Mouse (Mus musculus): Measurements from ENCODE around the gene Rtf2. TPM values are rescaled to one million over a fixed set of nuclear protein-coding genes. Genes with fewer than 3 reads are reported as not detected.

Gene Rtf2
- polyA plus RNA-seq, 1 experiment from 2014 or later, result 78.7 TPM

GRCm38 (mm10) chr2:172473591-172473990 is 33.2 kb downstream of the Rtf2 start:
- Histone ChIP-seq H3K4me3 (no peak overlapping the region), H3K36me3 (replicated peaks) (peaks cover 24% of the 10 kb centered on the region), H3K4me1 (peaks cover 16% of the 10 kb centered on the region), H3K27me3 (replicated peaks; ENCODE audit: low read depth, poor library complexity, severe bottlenecking) (peaks cover 4% of the 10 kb centered on the region; the same call in 1 of the 2 replicates), H3K27ac (replicated peaks) (no peak overlapping the region), H3K9me3 (no peaks in the 10 kb centered on the region)
- 85% methylated on average over 8 of the region's 8 CpGs for WGBS
- no peak for DNase-seq (ENCODE audit: low spot score)

- Histone ChIP-seq H3K27me3 (replicated peaks; ENCODE audit: low read depth, poor library complexity, severe bottlenecking) (peaks cover 4% of the 10 kb centered on the region; the same call in 1 of the 2 replicates), H3K36me3 (replicated peaks) (peaks cover 10% of the 10 kb centered on the region), H3K9me3 (no peaks in the 10 kb centered on the region), H3K27ac (replicated peaks) (no peak overlapping the region), H3K4me3 (no peak overlapping the region), H3K4me1 (peaks cover 16% of the 10 kb centered on the region)
- DNase-seq (ENCODE audit: low spot score), result peak; percentile 34
- 33% methylated on average over 6 of the region's 6 CpGs for WGBS
Observed at GRCm38 (mm10) chr2:172474970-172475369, 34.6 kb downstream of the Rtf2 start.

- Histone ChIP-seq H3K9me3 (no peaks in the 10 kb centered on the region), H3K27ac (replicated peaks) (no peak overlapping the region), H3K4me1 (peaks cover 16% of the 10 kb centered on the region), H3K27me3 (replicated peaks; ENCODE audit: low read depth, poor library complexity, severe bottlenecking) (peaks cover 4% of the 10 kb centered on the region; the same call in 1 of the 2 replicates), H3K4me3 (no peak overlapping the region), H3K36me3 (replicated peaks) (0 out of 2 replicates have a peak, but pooled peaks cover 4% of the 10 kb centered on the region)
- no peak for DNase-seq (ENCODE audit: low spot score)
- 35% methylated on average over 10 of the region's 10 CpGs for WGBS
Observed at GRCm38 (mm10) chr2:172476707-172477260, 36.4 kb downstream of the Rtf2 start.

GRCm38 (mm10) chr2:172477350-172477749 is 37.0 kb downstream of the Rtf2 start:
- WGBS, result 41% methylated on average over 3 of the region's 3 CpGs
- Histone ChIP-seq H3K27me3 (replicated peaks; ENCODE audit: low read depth, poor library complexity, severe bottlenecking) (peaks cover 4% of the 10 kb centered on the region; the same call in 1 of the 2 replicates), H3K27ac (replicated peaks) (no peak overlapping the region), H3K4me3 (no peak overlapping the region), H3K36me3 (replicated peaks) (0 out of 2 replicates have a peak, but pooled peaks cover under 1% of the 10 kb centered on the region), H3K9me3 (no peaks in the 10 kb centered on the region), H3K4me1 (peaks cover 16% of the 10 kb centered on the region)
- no peak for DNase-seq (ENCODE audit: low spot score)

GRCm38 (mm10) chr2:172477860-172478259 is 37.5 kb downstream of the Rtf2 start:
- H3K27me3 ChIP-seq (replicated peaks; ENCODE audit: low read depth, poor library complexity, severe bottlenecking), result peaks cover 4% of the 10 kb centered on the region; the same call in 1 of the 2 replicates
- no peak overlapping the region for H3K27ac ChIP-seq (replicated peaks)
- peaks cover 16% of the 10 kb centered on the region for H3K4me1 ChIP-seq
- H3K4me3 ChIP-seq, result no peak overlapping the region
- no peaks in the 10 kb centered on the region for H3K36me3 ChIP-seq (replicated peaks)
- under 1% methylated on average over 2 of the region's 2 CpGs for WGBS
- no peaks in the 10 kb centered on the region for H3K9me3 ChIP-seq
- peak; percentile 65 for DNase-seq (ENCODE audit: low spot score)

GRCm38 (mm10) chr2:172480296-172480695 is 39.9 kb downstream of the Rtf2 start:
- Histone ChIP-seq H3K27ac (replicated peaks) (no peak overlapping the region), H3K36me3 (replicated peaks) (no peaks in the 10 kb centered on the region), H3K4me3 (no peak overlapping the region), H3K4me1 (peaks cover 24% of the 10 kb centered on the region), H3K27me3 (replicated peaks; ENCODE audit: low read depth, poor library complexity, severe bottlenecking) (peaks cover 4% of the 10 kb centered on the region; the same call in 1 of the 2 replicates), H3K9me3 (no peaks in the 10 kb centered on the region)
- WGBS, result 64% methylated on average over 7 of the region's 7 CpGs
- no peak for DNase-seq (ENCODE audit: low spot score)

GRCm38 (mm10) chr2:172481654-172482385 is 41.5 kb downstream of the Rtf2 start:
- no peaks in the 10 kb centered on the region for H3K36me3 ChIP-seq (replicated peaks)
- WGBS, result 80% methylated on average over 16 of the region's 16 CpGs
- DNase-seq (ENCODE audit: low spot score), result no peak
- H3K4me1 ChIP-seq, result peaks cover 21% of the 10 kb centered on the region
- 0 out of 2 replicates have a peak, but pooled peaks cover 2% of the 10 kb centered on the region for H3K27me3 ChIP-seq (replicated peaks; ENCODE audit: low read depth, poor library complexity, severe bottlenecking)
- no peaks in the 10 kb centered on the region for H3K9me3 ChIP-seq
- H3K4me3 ChIP-seq, result no peak overlapping the region
- no peak overlapping the region for H3K27ac ChIP-seq (replicated peaks)

GRCm38 (mm10) chr2:172483766-172484413 is 43.5 kb downstream of the Rtf2 start:
- H3K27ac ChIP-seq (replicated peaks), result no peak overlapping the region
- H3K36me3 ChIP-seq (replicated peaks), result no peaks in the 10 kb centered on the region
- no peaks in the 10 kb centered on the region for H3K9me3 ChIP-seq
- H3K27me3 ChIP-seq (replicated peaks; ENCODE audit: low read depth, poor library complexity, severe bottlenecking), result no peaks in the 10 kb centered on the region
- 87% methylated on average over 14 of the region's 14 CpGs for WGBS
- DNase-seq (ENCODE audit: low spot score), result no peak
- H3K4me1 ChIP-seq, result peaks cover 11% of the 10 kb centered on the region
- H3K4me3 ChIP-seq, result no peak overlapping the region

- peak overlapping the region; percentile 16; the same call in 1 of the 2 replicates for H3K4me3 ChIP-seq
- peaks cover 11% of the 10 kb centered on the region for H3K4me1 ChIP-seq
- no peaks in the 10 kb centered on the region for H3K9me3 ChIP-seq
- DNase-seq (ENCODE audit: low spot score), result peak; percentile 70
- peak overlapping the region; percentile 63 for H3K27ac ChIP-seq (replicated peaks)
- WGBS, result 28% methylated on average over 12 of the region's 12 CpGs
- no peaks in the 10 kb centered on the region for H3K36me3 ChIP-seq (replicated peaks)
- no peaks in the 10 kb centered on the region for H3K27me3 ChIP-seq (replicated peaks; ENCODE audit: low read depth, poor library complexity, severe bottlenecking)
Observed at GRCm38 (mm10) chr2:172484696-172485370, 44.5 kb downstream of the Rtf2 start.

GRCm38 (mm10) chr2:172496736-172497345 is 56.5 kb downstream of the Rtf2 start:
- no peaks in the 10 kb centered on the region for H3K9me3 ChIP-seq
- H3K27ac ChIP-seq (replicated peaks), result no peak overlapping the region
- H3K27me3 ChIP-seq (replicated peaks; ENCODE audit: low read depth, poor library complexity, severe bottlenecking), result no peaks in the 10 kb centered on the region
- 69% methylated on average over 8 of the region's 8 CpGs for WGBS
- peaks cover 13% of the 10 kb centered on the region for H3K4me1 ChIP-seq
- no peak for DNase-seq (ENCODE audit: low spot score)
- H3K36me3 ChIP-seq (replicated peaks), result no peaks in the 10 kb centered on the region
- H3K4me3 ChIP-seq, result no peak overlapping the region

GRCm38 (mm10) chr2:172498823-172499222 is 58.5 kb downstream of the Rtf2 start:
- Histone ChIP-seq H3K9me3 (no peaks in the 10 kb centered on the region), H3K4me3 (no peak overlapping the region), H3K36me3 (replicated peaks) (no peaks in the 10 kb centered on the region), H3K4me1 (peaks cover 21% of the 10 kb centered on the region), H3K27ac (replicated peaks) (no peak overlapping the region), H3K27me3 (replicated peaks; ENCODE audit: low read depth, poor library complexity, severe bottlenecking) (no peaks in the 10 kb centered on the region)
- DNase-seq (ENCODE audit: low spot score), result no peak
- 64% methylated on average over 3 of the region's 3 CpGs for WGBS
